Mouse (Mus musculus) neural tube, embryonic 15.5 days (tissue): ENCODE data around the gene Mcur1. TPM values are rescaled to one million over a fixed set of nuclear protein-coding genes. Genes with fewer than 3 reads are reported as not detected.
A peak's percentile ranks its signal among the peaks of the same experiment; 100 is the strongest.

Experiments
- ATAC-seq: fragments of 200-750 bp; cut with Nextera tagmentation; 2 replicates; pipeline ENCODE4 v1.8.0; 2017; ENCODE audit warnings: mild to moderate bottlenecking, moderate TSS enrichment, moderate library complexity; ENCODE audit not compliant: low FRiP score
- H3K27ac ChIP-seq: fragments of 300-500 bp; sonication (generic); replicated peaks from 2 replicates; pipeline ENCODE4 v1.5.1; 2015; ENCODE audit warnings: mild to moderate bottlenecking, inconsistent platforms
- H3K27me3 ChIP-seq: fragments of 300-500 bp; sonication (generic); replicated peaks from 2 replicates; pipeline ENCODE4 v1.6.1; 2015; ENCODE audit warnings: inconsistent platforms
- H3K36me3 ChIP-seq: fragments of 300-500 bp; sonication (generic); 2 replicates; pipeline ENCODE4 v1.6.1; 2015; ENCODE audit warnings: inconsistent platforms
- H3K4me1 ChIP-seq: fragments of 300-500 bp; sonication (generic); 2 replicates; pipeline ENCODE4 v1.6.1; 2015; ENCODE audit warnings: inconsistent platforms
- H3K4me2 ChIP-seq: fragments of 300-500 bp; sonication (generic); 2 replicates; pipeline ENCODE4 v1.6.1; 2015; ENCODE audit warnings: inconsistent platforms, mild to moderate bottlenecking, moderate library complexity
- H3K4me3 ChIP-seq: fragments of 300-500 bp; sonication (generic); replicated peaks from 2 replicates; pipeline ENCODE4 v1.5.1; 2015; ENCODE audit warnings: mild to moderate bottlenecking, inconsistent platforms
- H3K9ac ChIP-seq: fragments of 300-500 bp; sonication (generic); replicated peaks from 2 replicates; pipeline ENCODE4 v1.6.1; 2015; ENCODE audit warnings: mild to moderate bottlenecking, inconsistent platforms
- H3K9me3 ChIP-seq: fragments of 300-500 bp; sonication (generic); replicated peaks from 2 replicates; pipeline ENCODE4 v1.6.1; 2016; ENCODE audit warnings: inconsistent platforms
- WGBS: fragments of 180-500 bp; shearing (Covaris S2); methylation state at CpG from one replicate; pipeline ENCODE4 v1.1.7; 2015; ENCODE audit warnings: mixed read lengths; 5-methylcytosine and 5-hydroxymethylcytosine counted together
- polyA plus RNA-seq: library from polyadenylated mRNA; unstranded; fragments of >200 nt; fragmentation: Nextera tagmentation; extraction: Ambion mirVana; gene quantifications from 2 replicates; pipeline ENCODE4 v1.2.1, GENCODE M21; 2015

Mcur1 gene
- polyA plus RNA-seq, 1 experiment from 2014 or later: 6.5 TPM

DNA sequence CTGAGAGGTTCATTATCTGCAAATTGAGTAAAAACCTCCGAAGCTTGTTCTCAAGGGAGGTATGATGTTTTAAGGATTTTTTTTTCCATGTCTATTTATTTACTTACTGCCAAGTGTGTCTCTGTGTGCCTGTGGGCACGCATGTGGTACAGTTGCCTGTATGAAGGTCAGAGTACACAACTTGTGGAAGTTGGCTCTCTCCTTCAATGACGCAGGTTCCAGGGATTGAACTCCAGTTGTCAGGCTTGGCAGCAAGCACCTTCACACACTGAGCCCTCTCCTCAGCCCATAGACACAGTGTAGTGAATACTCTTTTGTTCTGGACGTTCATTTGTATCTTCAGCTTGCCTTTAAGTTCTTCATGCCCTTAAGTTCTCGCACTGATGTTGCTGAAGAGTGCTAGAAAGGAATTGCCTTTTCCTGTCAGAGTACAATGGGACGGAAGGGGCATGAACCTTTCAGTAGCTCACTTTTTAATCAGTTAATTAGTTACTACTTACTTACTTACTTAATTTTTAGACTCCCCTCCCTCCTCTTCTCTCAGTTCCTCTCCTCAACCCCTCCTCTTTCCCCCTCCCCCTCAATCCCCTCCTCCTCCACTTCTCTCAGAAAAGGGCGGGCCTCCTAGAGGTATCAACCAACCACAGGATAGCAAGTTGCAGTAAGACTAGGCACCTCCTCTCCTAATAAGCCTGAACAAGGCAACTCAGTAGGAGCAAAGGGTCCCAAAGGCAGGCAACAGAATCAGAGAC, 60.1 kb downstream of the Mcur1 start:
- Histone ChIP-seq H3K36me3 (no peaks in the 10 kb centered on the region), H3K4me3 (no peak overlapping the region), H3K9me3 (no peaks in the 10 kb centered on the region), H3K4me1 (peaks cover 11% of the 10 kb centered on the region), H3K27ac (no peak overlapping the region), H3K9ac (no peak overlapping the region), H3K4me2 (no peak overlapping the region), H3K27me3 (no peaks in the 10 kb centered on the region)
- 72% methylated on average over 7 of the region's 7 CpGs for WGBS
- ATAC-seq: no peak

DNA sequence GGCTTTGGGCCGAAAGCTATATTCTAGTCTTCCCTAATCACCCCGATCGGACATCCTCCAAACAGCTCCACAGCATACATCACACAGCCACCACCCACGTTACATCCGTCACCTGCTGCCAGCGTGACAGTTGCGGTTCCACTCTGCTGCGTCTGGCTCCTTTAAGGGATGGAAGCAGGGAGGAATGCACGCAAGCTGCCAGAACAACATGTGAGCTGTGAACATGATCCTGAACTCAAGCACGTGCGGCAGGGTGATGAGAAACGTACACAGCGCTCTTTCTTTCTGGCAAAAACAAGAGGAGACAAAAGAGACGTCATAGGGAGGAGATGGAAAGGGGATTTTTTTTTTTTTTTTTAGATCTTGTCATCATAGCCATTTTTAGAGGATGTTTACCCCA, 61.1 kb downstream of the Mcur1 start:
- ATAC-seq: no peak
- peak overlapping the region; percentile 26; the same call in 1 of the 2 replicates for H3K4me2 ChIP-seq
- 63% methylated on average over 14 of the region's 14 CpGs for WGBS

DNA sequence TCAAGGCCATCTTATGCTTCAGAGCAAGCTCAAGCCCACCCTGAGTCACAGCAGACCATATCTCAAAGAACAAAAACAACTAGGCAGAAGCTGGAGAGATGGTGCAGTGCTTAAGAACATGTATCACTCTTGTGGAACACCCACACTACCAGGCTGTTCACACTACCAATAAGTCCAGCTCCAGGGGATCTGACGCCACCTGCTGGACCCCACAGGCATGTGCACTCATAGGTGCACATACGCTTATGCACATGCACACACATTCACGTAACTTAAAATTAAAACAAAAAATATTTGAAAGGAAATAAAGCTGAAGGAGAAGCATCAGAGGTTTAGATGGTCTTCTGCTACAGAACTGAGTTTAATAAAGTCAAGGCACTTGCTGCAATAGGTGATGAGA, 62.2 kb downstream of the Mcur1 start:
- Histone ChIP-seq H3K36me3 (no peaks in the 10 kb centered on the region), H3K4me3 (no peak overlapping the region), H3K4me1 (peaks cover 7% of the 10 kb centered on the region), H3K27ac (no peak overlapping the region), H3K9me3 (no peaks in the 10 kb centered on the region), H3K9ac (no peak overlapping the region), H3K27me3 (no peaks in the 10 kb centered on the region), H3K4me2 (no peak overlapping the region)
- no peak for ATAC-seq
- WGBS: 99% methylated on average over 3 of the region's 3 CpGs

More for the DNA sequence above, 61.1 kb downstream of the Mcur1 start:
- Histone ChIP-seq H3K36me3 (no peaks in the 10 kb centered on the region), H3K27me3 (no peaks in the 10 kb centered on the region), H3K4me1 (peaks cover 7% of the 10 kb centered on the region), H3K4me3 (no peak overlapping the region), H3K9ac (no peak overlapping the region), H3K27ac (0 out of 2 replicates have a peak overlapping the region, but pooled peaks have one; percentile 30), H3K9me3 (no peaks in the 10 kb centered on the region)

DNA sequence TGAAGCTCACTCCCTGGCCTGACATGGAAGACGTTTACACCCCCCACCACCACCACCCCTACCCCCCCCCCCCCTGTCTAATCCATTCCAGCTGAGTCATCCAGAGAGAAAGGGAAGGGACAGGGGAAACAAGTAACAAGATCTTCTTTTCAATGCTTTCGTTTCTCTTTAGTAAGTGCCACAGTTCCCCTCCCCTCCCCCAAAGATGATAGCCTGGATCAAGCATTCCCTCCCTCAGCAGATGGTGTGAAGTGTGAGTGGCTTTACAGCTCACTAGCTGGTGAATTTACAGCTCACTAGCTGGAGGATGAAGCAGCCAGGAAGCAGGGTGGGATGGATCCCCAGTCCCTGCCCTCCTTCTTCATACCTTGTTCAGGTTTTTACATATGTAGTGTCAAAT, 63.3 kb downstream of the Mcur1 start:
- H3K9me3 ChIP-seq: no peaks in the 10 kb centered on the region
- no peak overlapping the region for H3K4me3 ChIP-seq
- H3K27me3 ChIP-seq: no peaks in the 10 kb centered on the region
- no peak overlapping the region for H3K9ac ChIP-seq
- no peak overlapping the region for H3K27ac ChIP-seq
- no peak overlapping the region for H3K4me2 ChIP-seq
- peaks cover 14% of the 10 kb centered on the region for H3K4me1 ChIP-seq
- WGBS: 9% methylated on average over 2 of the region's 2 CpGs
- no peaks in the 10 kb centered on the region for H3K36me3 ChIP-seq
- no peak for ATAC-seq

DNA sequence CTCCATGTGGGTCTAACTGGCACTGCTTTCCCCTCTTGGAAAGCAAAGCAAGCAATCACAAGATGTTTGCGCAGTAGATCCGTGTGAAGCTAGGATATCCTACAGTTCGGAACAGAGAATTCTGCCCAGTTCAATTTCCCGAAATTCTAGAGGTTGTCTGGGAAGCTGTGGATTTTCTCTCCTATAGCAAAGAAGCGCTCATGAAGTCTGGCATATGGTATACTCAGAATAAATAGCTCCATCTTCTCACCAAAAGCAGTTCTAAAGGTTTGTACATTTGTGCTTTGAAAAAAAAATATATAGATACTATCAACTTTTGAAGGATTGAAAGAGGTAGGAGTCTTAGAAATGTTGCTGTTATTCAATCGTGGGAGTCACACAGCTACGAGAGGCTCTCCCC, 64.3 kb downstream of the Mcur1 start:
- no peak overlapping the region for H3K4me3 ChIP-seq
- H3K27ac ChIP-seq: no peak overlapping the region
- no peaks in the 10 kb centered on the region for H3K27me3 ChIP-seq
- peaks cover 16% of the 10 kb centered on the region for H3K4me1 ChIP-seq
- no peak overlapping the region for H3K4me2 ChIP-seq
- no peak for ATAC-seq
- H3K9ac ChIP-seq: no peak overlapping the region
- WGBS: 90% methylated on average over 7 of the region's 7 CpGs
- H3K9me3 ChIP-seq: no peaks in the 10 kb centered on the region
- H3K36me3 ChIP-seq: no peaks in the 10 kb centered on the region

DNA sequence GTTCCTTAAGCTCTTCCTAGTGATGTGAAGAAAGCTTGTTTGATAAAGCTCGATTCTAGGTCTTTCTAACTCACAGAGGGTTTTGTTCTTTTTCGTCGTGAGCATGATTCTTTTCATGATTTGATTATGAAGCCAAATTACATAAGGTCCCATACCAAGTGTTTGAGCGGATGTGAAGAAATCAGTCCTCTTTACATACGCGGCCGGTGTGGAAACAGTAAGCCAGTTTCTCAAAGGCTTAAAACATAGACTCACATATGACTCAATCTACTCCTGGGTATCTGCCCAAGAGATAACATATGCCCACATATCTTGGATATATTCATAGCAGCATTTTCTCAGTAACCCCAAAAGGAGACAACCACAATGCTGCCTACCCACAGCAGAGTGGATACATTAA, 66.3 kb downstream of the Mcur1 start:
- no peak for ATAC-seq
- 96% methylated on average over 7 of the region's 7 CpGs for WGBS
- H3K27me3 ChIP-seq: no peaks in the 10 kb centered on the region
- no peaks in the 10 kb centered on the region for H3K9me3 ChIP-seq
- peaks cover 16% of the 10 kb centered on the region for H3K4me1 ChIP-seq
- H3K9ac ChIP-seq: no peak overlapping the region
- H3K36me3 ChIP-seq: no peaks in the 10 kb centered on the region
- no peak overlapping the region for H3K4me3 ChIP-seq
- no peak overlapping the region for H3K4me2 ChIP-seq
- H3K27ac ChIP-seq: no peak overlapping the region

DNA sequence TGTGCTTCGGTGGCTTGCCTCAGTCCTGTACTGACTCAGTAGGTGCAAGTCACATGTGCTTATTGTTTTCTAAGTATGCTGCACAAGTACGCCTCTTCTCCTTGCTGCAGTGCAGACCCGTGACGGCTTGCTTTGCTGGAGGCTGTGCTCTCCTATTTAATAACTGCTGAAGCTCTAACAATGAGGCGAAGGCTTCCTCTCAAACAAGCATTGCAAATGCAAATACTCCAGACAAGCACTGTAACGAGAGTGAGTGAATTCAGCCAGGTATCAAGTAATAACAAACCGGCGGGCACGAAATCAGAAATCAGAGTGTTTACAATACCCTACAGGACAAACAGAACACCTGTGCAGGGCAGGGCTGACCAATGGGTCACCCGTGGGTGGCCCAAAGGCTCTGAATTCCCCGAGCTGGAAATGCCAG, 66.9 kb downstream of the Mcur1 start:
- peak overlapping the region; percentile 54; the same call in 1 of the 2 replicates for H3K27ac ChIP-seq
- 52% methylated on average over 11 of the region's 11 CpGs for WGBS
- no peaks in the 10 kb centered on the region for H3K36me3 ChIP-seq
- no peaks in the 10 kb centered on the region for H3K27me3 ChIP-seq
- ATAC-seq: peak; percentile 57
- H3K4me1 ChIP-seq: peaks cover 16% of the 10 kb centered on the region
- H3K4me3 ChIP-seq: no peak overlapping the region
- no peak overlapping the region for H3K4me2 ChIP-seq
- H3K9me3 ChIP-seq: no peaks in the 10 kb centered on the region
- no peak overlapping the region for H3K9ac ChIP-seq

Other genes with a start within 250 kb of the Mcur1 start
- 33.2 and 34.2 TPM in 2 replicates for gene Sirt5, start 194.7 kb downstream of the Mcur1 start, polyA plus RNA-seq
- gene Nol7, start 161.8 kb downstream of the Mcur1 start, polyA plus RNA-seq: 173 and 187 TPM in 2 replicates
- 10.3 and 12.9 TPM in 2 replicates for gene Ranbp9, start 78.9 kb downstream of the Mcur1 start, polyA plus RNA-seq
- gene Rnf182, start 55.5 kb upstream of the Mcur1 start, polyA plus RNA-seq: 24.1 and 30.2 TPM in 2 replicates
- gene Cd83, start 224.6 kb upstream of the Mcur1 start, polyA plus RNA-seq: 31.0 and 43.1 TPM in 2 replicates